Mouse (Mus musculus) kidney, adult 2 months (tissue): ENCODE results near the gene Naxe. TPM values are rescaled to one million over a fixed set of nuclear protein-coding genes. Genes with fewer than 3 reads are reported as not detected.

Experiments
- DNase-seq: peaks from one replicate; pipeline ENCODE4 v3.0.0; 2021
- H3K27ac ChIP-seq: fragments of 200-500 bp; 2 replicates; pipeline ENCODE4 v1.5.1; 2012; ENCODE audit warnings: low read depth, low read length, control low read depth, inconsistent platforms; ENCODE audit not compliant: insufficient read depth
- H3K27me3 ChIP-seq: fragments of 200-500 bp; replicated peaks from 2 replicates; pipeline ENCODE4 v1.6.1; 2012; ENCODE audit warnings: mild to moderate bottlenecking, moderate library complexity, low read length, inconsistent platforms; ENCODE audit not compliant: control insufficient read depth, insufficient read depth
- H3K36me3 ChIP-seq: fragments of 200-500 bp; 2 replicates; pipeline ENCODE4 v1.6.1; 2012; ENCODE audit warnings: mild to moderate bottlenecking, moderate library complexity, low read length, inconsistent platforms; ENCODE audit not compliant: control insufficient read depth, insufficient read depth
- H3K4me1 ChIP-seq: fragments of 200-500 bp; 2 replicates; pipeline ENCODE4 v1.6.1; 2011; ENCODE audit warnings: low read length; ENCODE audit not compliant: control insufficient read depth, insufficient read depth
- H3K4me3 ChIP-seq: fragments of 200-500 bp; 2 replicates; pipeline ENCODE4 v1.5.1; 2011; ENCODE audit warnings: mild to moderate bottlenecking, low read depth, low read length, control low read depth; ENCODE audit not compliant: insufficient read depth
- CTCF ChIP-seq: fragments of 200-500 bp; conservative IDR thresholded peaks from 2 replicates; pipeline ENCODE4 v1.5.1; 2011; ENCODE audit warnings: low read depth, mild to moderate bottlenecking, control low read depth, low read length, moderate library complexity, mixed read lengths; ENCODE audit not compliant: insufficient read depth, insufficient read length
- POLR2A ChIP-seq: fragments of 200-500 bp; IDR thresholded peaks from one replicate; pipeline ENCODE4 v1.6.1; 2011; ENCODE audit warnings: low read depth, low read length, control low read depth
- WGBS: fragments of 180-500 bp; shearing (Covaris S2); methylation state at CpG from one replicate; pipeline ENCODE4 v1.1.7; 2018; 5-methylcytosine and 5-hydroxymethylcytosine counted together
- polyA plus RNA-seq: library from polyadenylated mRNA; depleted of rRNA; stranded (reverse); fragments of >200 nt; gene quantifications from 2 replicates; pipeline ENCODE4 v1.2.3, GENCODE M21; 2012; rRNA removed

The Naxe gene
- polyA plus RNA-seq, result 141 and 165 TPM in 2 replicates

DNA sequence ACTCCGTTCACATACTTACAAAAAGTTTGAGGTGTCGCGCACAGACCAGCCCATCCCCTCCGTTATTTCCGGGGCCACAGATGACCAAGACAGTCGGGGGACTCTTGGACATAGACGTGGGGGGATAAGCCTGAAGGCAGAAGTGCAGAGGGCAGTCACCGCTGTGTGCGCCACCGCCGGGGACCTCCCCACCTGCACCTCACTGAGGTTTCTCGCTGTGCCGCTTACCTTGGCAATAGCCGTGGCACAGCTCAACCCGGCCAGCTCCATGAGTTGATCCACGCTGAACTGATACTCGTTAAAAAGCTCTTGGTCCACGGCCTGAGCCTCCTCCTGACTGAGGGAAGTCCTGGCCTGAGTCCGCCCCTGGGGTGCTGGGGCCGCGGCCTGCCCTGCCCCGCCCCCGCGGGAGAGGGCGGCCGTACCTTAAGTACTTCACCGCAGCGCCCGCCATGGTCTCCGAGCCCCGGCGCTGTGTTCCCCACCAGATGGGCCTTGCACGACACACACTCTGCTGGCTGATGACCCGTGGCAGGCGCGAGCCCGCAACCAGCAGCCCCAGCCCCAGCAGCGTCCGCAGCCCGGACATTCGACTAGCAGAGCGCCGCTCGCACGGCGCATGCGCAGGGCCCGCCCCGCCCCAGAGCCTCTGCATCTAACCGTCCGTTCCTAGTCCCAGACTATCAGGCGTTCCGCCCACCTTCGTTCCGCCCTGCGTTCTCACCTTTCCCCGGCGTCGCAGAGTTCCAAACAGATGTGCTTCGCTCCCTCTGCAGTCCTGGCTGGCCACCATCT is at the start of gene Naxe:
Naxe (minus strand) TSS at position 594 of the 795 bp plus-strand sequence.
- peak; percentile 91 for DNase-seq
- WGBS, result under 1% methylated on average over 60 of the region's 60 CpGs

GRCm38 (mm10) chr3:88106126-88106525 is 47.8 kb upstream of the Naxe start:
- no peak overlapping the region for H3K4me3 ChIP-seq
- WGBS, result 97% methylated on average over 4 of the region's 4 CpGs
- H3K27ac ChIP-seq, result no peak overlapping the region
- no peaks in the 10 kb centered on the region for H3K27me3 ChIP-seq
- TF ChIP-seq POLR2A (no peak), CTCF (no peak)
- H3K36me3 ChIP-seq, result no peaks in the 10 kb centered on the region
- DNase-seq, result no peak
- H3K4me1 ChIP-seq, result no peaks in the 10 kb centered on the region

More for the DNA sequence above, at the start of gene Naxe:
- Histone ChIP-seq H3K4me3 (peak within 1 kb of the TSS; percentile 87), H3K4me1 (peaks cover 4% of the 10 kb centered on the region; the same call in 1 of the 2 replicates), H3K27ac (peak within 1 kb of the TSS; percentile 49; the same call in 1 of the 2 replicates), H3K36me3 (no peaks in the 10 kb centered on the region), H3K27me3 (no peaks in the 10 kb centered on the region)
- TF ChIP-seq CTCF (no peak), POLR2A (peak; percentile 89)

- peak overlapping the region; percentile 76 for H3K27ac ChIP-seq
- H3K36me3 ChIP-seq, result no peaks in the 10 kb centered on the region
- 60% methylated on average over 6 of the region's 6 CpGs for WGBS
- H3K27me3 ChIP-seq, result no peaks in the 10 kb centered on the region
- H3K4me1 ChIP-seq, result no peaks in the 10 kb centered on the region
- no peak for TF ChIP-seq CTCF
- TF ChIP-seq POLR2A, result no peak
- H3K4me3 ChIP-seq, result no peak overlapping the region
- peak; percentile 56 for DNase-seq
Measured at GRCm38 (mm10) chr3:88102611-88103010, 44.3 kb upstream of the Naxe start.

- Histone ChIP-seq H3K27me3 (no peaks in the 10 kb centered on the region), H3K4me1 (no peaks in the 10 kb centered on the region), H3K27ac (peak overlapping the region; percentile 76), H3K4me3 (no peak overlapping the region), H3K36me3 (no peaks in the 10 kb centered on the region)
- TF ChIP-seq POLR2A (no peak), CTCF (no peak)
- 78% methylated on average over 6 of the region's 6 CpGs for WGBS
- peak; percentile 58 for DNase-seq
Measured at GRCm38 (mm10) chr3:88102196-88102595, 43.9 kb upstream of the Naxe start.

DNA sequence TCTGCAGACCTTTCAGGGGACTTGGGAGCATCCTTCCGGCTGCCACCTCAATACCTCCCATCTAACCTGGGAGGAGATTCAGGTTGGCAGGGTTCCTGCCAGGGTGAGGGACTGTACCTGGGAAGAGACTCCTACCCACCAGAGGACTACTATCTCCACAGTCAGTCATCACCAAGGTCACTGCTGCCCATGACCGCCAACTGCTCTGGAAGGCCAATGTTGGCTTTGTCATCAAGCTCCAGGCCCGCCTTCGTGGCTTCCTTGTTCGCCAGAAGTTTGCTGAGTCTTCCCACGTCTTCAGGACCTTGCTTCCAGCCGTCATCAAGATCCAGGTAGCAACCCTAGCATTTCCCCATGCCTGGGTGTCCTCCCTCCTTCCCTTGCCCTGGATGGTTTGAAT is 43.4 kb upstream of the Naxe start:
- Histone ChIP-seq H3K27ac (peak overlapping the region; percentile 12; the same call in 1 of the 2 replicates), H3K4me3 (no peak overlapping the region), H3K4me1 (no peaks in the 10 kb centered on the region), H3K27me3 (no peaks in the 10 kb centered on the region), H3K36me3 (no peaks in the 10 kb centered on the region)
- DNase-seq, result no peak
- 91% methylated on average over 7 of the region's 7 CpGs for WGBS
- no peak for TF ChIP-seq POLR2A
- no peak for TF ChIP-seq CTCF

- no peaks in the 10 kb centered on the region for H3K36me3 ChIP-seq
- DNase-seq, result no peak
Measured at GRCm38 (mm10) chr3:88100251-88100650, 42.0 kb upstream of the Naxe start.

GRCm38 (mm10) chr3:88097666-88098065 is 39.4 kb upstream of the Naxe start:
- no peak overlapping the region for H3K27ac ChIP-seq
- 76% methylated on average over 6 of the region's 6 CpGs for WGBS
- no peaks in the 10 kb centered on the region for H3K4me1 ChIP-seq
- TF ChIP-seq CTCF, result no peak
- TF ChIP-seq POLR2A, result no peak
- no peaks in the 10 kb centered on the region for H3K36me3 ChIP-seq
- DNase-seq, result no peak
- H3K4me3 ChIP-seq, result no peak overlapping the region
- no peaks in the 10 kb centered on the region for H3K27me3 ChIP-seq

More at GRCm38 (mm10) chr3:88100251-88100650, 42.0 kb upstream of the Naxe start:
- Histone ChIP-seq H3K27ac (no peak overlapping the region), H3K4me3 (no peak overlapping the region), H3K27me3 (no peaks in the 10 kb centered on the region), H3K4me1 (no peaks in the 10 kb centered on the region)
- TF ChIP-seq CTCF, result no peak
- no peak for TF ChIP-seq POLR2A
- WGBS, result 55% methylated on average over 3 of the region's 3 CpGs
